Mouse (Mus musculus) megakaryocyte, embryonic 14.5 days (primary cell): Measurements from ENCODE around the gene Gm13889.

ENCODE experiments used
- FLI1 ChIP-seq: IDR thresholded peaks from 2 replicates; pipeline ENCODE4 v1.6.1; 2012; ENCODE audit warnings: low read length, inconsistent platforms, mixed read lengths
- GATA1 ChIP-seq: IDR thresholded peaks from 3 replicates; pipeline ENCODE4 v1.6.1; 2012; ENCODE audit warnings: mixed read lengths, low read length, inconsistent platforms, borderline replicate concordance

DNA sequence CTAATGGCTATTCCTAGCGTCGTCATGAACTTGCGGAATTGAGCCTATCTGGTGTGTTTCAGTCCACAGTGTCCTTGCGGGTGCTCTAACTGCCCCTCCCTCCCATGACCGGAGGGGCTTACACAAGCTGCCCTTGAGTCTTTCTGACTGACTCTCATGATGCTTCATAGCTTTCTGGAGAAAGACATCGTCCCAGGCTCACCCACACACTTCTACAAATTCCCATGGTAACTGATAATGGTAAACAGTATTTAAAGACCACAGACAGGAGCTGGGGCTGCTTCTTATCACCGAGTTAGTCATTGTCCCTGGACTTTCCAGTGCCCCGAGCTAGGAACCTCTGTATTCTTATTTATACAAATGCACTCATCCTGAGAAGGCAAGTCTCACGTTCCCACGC, 28.1 kb downstream of the Gm13889 start:
- TF ChIP-seq GATA1 (no peak), FLI1 (no peak)
